Mouse (Mus musculus): ENCODE results near the gene Phf8.
"Not testable (repeated sequence)": the region's sequence is repeated elsewhere in the genome, so short reads cannot be mapped to it uniquely, and the experiment has no call there.

Gene Phf8

DNA sequence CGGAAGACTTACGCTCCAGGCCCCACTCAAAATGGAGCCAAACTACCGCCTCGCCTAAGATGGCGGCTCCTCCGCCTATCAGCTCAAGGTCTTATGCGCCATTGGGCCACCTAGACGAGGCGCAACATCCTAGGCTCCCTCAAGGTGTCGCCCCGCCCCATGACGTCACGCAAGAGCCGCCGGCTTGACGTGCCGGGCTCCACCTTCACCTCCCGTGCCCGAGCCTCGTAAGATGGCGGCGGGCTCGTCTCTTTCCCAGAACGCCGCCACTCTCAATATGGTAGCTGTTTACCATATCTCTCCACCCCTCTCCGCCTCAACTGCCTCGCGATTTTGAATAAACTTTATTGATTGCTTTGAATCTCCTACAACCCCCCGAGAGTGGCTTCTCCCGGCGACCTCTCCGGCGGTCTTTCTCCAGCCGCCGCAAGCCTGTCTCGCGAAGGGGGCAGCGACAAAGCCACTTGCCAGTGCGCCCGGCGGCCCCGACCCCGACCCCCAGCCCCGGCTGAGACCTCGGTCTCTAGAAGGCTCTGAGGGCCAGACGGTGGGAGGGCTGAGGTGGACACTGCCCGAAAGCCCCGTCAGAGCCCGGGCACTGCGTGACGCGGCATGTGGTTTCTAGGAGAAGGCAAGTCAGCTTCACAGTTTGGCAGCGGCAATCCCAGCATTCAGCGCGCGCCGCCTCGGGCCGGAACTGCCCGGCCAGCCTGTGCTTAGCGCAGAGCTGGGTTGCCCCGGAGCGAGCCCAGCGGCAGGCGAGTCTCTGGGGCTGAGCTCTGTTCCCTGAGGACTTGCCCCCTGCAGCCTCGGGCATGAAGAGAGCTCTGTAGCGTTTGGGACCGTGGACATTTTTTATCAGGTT is at the start of gene Phf8:
Phf8 (plus strand) TSS at position 215 of the 865 bp plus-strand sequence.
- peak; percentile 96 to 97 for DNase-seq

DNA sequence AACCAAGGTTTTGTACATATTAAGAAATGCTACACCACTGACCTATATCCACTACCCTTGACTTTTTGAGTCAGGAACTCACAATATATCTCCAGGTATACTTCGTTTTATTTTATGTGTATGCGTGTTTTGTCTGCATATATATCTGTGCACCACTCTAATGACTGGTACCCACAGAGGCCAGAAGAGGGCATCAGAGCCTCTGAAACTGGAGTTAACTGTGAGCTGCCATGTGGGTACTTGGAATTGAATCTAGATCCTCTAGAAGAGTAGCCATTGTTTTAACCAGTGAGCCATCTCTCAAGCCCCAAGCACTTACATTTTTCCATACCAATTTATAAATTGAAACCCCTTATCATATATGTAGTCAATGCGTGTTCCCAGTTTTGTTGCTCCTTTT is 32.3 kb upstream of the Phf8 start:
- no peak for DNase-seq

DNA sequence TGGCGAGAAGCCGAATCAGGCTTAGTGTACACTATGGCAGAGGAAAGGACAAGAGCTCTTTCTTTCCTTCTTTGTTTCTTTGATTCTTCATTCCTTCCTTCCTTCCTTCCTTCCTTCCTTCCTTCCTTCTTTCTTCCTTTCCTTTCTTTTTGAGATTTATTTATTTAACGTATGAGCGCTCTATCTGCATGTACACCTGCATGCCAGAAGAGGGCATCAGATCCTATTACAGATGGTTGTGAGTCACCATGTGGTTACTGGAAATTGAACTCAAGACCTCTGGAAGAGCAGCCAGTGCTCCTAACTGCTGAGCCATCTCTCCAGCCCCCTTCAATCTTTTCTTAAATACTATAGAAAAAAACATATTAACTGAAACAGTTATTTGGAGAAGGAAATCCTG is 27.2 kb upstream of the Phf8 start:
- DNase-seq, result not testable (repeated sequence)

DNA sequence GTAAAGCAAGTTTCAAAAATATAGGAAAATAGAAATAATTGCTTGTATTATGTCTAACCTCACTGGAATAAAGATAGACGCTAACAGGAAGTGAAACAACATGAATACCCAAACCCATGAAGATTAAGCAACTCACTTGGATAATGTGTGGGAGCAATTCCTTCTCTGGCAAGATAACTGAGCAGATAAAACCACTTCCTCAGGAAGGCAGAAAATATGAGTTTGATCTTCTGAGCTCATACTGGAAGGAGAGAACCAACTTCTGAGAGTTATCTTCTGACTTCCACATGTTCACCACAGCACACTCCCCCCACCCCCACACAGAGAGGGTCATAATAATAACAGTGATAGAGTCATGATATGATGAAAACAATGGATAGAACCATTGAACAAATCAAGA is 23.9 kb upstream of the Phf8 start:
- DNase-seq, result no peak

DNA sequence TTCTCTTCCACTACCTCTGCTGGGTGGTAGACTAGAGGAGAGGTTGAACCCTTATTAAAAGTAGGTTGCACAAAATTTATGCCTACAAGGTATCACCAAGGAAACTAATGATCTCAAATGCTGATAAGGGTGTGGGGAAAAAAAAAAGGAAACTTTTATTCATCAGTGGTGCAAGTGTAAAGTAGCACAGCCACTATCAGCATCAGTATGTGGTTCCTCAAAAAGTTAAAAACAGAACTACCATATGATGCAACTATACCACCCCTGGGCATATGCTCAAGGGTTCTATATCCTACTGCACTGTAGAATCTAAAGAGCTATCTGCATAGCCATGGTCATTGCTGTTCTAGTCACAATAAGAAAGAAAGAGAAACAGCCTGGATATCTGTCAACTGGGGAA is 11.9 kb upstream of the Phf8 start:
- no peak for DNase-seq

DNA sequence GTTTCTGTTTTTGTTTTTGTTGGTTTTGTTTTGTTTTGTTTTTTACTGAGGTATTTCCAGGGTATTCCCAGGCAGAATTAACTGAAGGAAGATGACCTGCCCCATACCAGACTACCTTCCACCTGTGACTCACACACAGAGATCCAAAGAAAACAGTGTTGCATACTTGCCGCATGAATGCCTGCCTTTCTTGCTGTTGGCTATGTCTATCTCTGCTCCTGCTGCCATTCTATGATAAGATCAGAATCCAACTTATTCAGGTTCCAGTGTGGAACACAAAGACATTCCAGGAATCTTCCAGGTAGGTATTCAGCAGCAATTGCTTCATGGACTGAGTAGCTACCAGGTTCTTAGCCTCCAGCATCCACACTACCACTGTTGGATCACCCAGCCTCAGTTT is 10.6 kb upstream of the Phf8 start:
- DNase-seq, result no peak

DNA sequence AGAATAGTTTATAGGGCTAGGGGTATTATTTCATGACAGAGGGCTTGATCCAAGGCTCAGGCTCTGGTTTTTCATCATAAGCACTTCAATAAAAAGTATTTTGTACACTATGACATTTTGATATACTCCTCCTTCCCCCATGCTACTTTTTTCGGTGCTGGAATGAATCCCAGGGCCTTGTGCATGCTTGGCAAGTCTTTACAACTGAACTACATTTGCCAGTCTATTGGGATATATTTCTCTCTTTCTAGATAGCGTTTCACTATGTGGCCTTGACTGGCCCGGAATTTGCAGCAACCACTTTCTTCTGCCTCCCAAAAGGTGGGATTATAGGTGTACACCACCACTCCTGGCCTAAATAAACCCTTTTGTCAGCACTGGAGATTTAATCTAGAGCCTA is 7.4 kb upstream of the Phf8 start:
- no peak for DNase-seq

DNA sequence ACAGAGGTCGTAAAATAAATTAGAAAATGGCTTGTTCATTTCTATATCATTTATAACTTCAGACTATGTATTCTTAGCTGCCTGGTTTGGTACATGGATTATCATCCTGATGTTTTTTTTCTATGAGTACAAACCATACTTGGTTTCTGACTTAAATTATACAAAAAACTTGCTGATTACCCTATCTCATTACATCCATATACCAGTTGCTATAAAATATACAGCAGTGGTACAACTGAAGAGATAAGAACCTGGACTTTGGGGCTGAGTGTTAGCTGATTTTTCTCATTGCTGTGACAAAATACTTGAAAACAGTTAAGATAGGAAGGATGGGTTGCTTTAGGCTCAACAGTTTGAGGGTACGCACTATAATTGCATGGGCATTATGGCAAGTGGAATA is 6.8 kb upstream of the Phf8 start:
- no peak for DNase-seq

DNA sequence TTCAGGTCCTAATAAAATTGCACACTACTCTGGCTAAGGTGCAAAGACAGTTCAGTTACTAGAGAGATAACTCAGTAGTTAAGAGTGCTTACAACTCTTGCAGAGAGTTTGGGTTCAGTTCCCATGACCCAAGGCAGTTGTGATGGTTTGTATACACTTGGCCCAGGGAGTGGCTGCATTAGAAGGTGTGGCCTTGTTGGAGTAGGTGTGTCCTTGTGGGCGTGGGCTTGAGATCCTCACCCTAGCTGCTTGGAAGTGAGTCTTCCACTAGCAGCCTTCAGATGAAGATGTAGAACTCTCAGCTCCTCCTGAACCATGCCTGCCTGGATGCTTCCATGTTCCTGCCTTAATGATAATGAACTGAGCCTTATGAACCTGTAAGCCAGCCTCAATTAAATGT is 2.3 kb upstream of the Phf8 start:
- no peak for DNase-seq

DNA sequence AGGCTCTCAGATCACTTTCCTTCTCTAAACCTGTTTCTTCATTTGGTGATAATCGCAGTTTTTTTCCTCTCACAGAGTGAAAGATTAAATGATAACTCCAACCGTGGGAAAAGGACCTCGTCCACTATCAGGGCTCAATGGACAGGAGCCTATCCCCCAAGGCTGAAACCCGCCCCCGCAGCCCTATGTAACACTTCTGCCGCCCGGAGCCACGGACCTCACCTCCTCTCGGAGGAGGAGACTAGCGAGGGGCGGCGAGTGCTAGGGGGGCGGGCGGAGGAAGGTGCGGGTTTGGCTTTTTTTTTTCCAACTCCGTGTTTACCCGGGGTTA is 380 bp upstream of the Phf8 start:
- no peak for DNase-seq

DNA sequence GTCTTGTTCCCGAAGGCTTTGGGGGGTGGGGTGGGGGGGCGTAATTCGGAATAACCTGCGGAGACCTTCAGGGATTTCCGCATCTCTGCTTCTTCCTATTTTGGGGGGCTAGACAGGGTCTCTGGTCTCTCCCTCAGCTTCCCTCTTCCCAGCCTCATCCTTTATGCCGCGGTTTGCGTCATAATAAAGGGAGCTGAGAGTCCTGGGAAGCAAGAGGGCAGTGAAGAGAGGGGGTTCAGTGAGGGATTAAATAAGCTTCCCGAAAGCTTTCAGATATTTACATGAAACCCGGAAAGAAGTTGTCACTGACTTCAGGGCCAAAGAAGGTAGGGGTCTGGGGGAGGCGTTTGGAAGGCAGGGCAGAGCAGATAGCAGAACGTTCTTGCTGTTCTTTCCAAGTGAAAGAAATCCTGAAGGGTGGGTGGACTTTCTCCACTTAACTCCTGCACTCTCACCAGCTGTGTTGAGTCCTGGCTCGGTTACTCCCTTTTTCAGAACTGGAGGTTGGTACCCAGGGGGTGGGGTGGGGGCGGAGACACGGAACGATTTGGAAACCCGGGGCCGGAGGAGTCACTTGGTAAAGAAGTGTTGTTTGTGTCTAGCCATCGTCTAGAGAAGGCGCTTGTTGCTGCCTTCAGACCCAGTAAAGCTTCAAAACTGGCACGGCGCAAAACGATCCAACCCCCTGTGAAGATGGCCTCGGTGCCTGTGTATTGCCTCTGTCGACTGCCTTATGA is 1.5 kb downstream of the Phf8 start:
- DNase-seq, result peak in 1 of 2 experiments; percentile 17

DNA sequence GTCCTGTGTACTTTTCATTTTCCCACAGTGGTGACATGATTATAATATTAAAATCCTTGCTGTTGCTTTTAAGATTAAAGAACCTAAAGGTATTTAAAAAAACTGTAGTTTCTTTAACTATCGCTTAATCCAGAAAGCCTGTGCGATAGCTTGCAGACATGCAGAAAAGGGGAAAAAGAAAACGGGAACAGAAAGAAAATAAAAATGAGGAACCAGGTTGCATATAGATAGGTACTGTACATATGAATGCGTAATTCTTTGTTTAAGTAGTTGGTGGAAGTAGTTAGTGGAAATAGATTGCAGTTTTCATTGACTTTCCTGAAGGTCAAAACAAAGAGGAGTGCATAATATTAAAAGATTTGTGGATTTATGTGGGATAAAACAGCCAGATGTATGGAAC is 32.9 kb downstream of the Phf8 start:
- no peak for DNase-seq

DNA sequence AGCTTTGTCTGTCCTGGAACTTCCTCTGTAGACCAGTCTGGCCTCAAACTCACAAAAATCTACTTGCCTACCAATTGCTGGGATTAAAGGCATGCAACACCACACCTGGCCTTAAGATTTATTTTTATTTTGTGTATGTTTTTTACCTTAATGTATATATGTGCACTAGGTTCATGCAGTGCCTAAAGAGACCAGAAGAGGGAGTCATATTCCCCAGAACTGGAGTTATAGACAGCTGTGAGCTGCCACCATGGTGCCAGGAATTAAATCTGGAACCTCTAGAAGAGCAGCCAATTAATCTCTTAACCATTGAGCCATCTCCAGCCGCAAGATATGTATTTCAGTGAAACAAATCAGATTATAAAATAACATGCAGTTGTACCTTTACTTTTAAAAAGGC is 54.7 kb downstream of the Phf8 start:
- DNase-seq, result no peak

DNA sequence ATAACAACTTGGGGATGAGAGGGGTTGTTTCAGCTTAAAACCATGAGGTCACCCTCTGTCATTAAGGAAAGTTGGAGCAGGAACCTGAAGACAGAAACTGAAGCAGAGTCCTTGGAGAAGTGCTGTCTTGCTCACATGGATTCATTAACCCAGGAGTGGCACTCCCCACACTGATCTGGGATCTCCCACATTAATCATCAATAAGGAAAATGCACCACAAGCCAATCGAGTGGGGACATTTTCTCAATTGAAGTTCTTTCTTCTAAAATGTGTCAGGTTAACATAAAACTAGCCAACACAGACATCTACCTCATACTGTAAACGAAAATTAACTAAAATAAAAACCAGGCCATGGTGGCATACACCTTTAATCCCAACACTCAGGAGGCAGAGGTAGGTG is 122.9 kb downstream of the Phf8 start:
- peak; percentile 5 for DNase-seq

DNA sequence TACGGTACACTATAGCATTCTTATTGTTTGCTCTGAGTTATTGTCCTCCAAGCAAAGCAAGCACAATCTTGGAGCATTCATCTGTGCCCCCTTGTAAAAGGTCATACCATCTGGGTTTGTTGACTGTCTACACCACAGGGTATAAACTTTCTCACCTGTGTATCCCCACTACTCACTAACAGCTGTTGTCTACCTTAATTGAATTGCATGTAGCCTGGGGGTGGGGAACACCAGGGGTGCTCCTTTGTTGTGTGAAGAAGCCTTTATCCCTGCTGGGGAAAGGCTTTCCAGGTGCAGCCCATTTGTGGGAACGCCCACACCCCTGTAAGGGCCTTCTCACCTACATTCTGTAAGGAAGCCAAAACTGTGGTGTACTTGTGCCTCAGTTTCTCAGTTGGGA is 133.3 kb downstream of the Phf8 start:
- DNase-seq, result no peak

DNA sequence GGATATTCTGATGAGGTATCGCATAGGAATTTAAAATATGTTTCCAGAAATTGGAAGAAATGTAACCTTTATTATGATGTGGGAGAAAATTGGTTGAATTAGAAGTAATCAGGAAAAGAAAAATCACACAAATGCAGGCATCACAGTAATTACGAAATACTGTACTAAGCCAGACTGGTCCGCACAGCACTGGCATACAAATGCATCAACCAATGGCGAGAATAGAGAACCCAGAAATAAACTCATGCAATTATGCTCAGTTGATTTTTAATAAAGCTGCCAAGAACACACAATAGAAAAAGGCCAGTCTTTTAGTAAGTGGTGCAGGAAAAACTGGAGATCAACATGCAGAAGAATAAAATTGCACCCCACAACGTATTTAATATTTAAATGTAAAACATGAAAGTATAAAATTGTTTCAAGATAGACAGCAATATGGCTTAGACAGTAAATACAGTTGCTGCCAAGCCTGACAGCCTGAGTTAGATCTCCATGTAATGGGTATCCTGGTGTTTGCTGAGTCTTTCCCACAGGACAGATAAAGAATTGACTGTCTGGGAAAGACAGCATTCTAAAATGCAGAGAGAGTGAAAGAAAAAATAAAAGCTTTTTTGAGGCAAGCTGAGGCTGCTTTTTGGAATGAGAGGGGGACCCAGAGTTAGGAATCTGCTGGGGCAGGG is 154.2 kb downstream of the Phf8 start:
- no peak for DNase-seq
